Mouse (Mus musculus) liver, adult 2 months (tissue): ENCODE data around the gene Ccdc13.

ENCODE experiments used
- CTCF ChIP-seq: fragments of 200-500 bp; IDR thresholded peaks from 2 replicates; pipeline ENCODE4 v1.5.1; 2011; ENCODE audit warnings: low read depth, low read length, control low read depth
- POLR2A ChIP-seq: fragments of 200-500 bp; IDR thresholded peaks from 2 replicates; pipeline ENCODE4 v1.6.1; 2011; ENCODE audit warnings: low read length, control low read depth; ENCODE audit not compliant: insufficient read depth; ENCODE audit errors: extremely low read depth

- TF ChIP-seq CTCF (peak; percentile 76), POLR2A (no peak)
These were observed 37.9 kb upstream of the Ccdc13 start for GRCm38 (mm10) chr9:121877052-121877740.
